Comparison of ENCODE assay signal across 18 mouse cellular contexts in the genomic region with DNA sequence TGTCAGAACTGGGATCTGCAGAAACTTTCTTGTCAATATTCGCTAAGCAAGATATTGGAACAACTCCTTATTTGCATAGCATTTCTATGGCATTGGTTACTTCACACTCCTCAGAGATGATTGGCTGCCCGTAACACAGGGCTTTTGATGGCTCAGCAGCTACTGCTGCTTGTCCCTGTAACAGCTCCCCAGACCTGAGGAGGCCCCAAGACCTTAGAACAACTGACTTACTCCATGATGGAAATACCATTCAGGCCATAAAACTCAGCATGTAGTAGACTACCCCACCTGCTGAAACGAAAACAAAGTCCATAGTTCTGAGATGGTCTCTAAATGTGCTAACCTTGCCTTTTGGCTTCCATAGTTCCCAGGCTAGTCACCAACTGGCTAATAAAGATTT.
"Had no signal": no experiment of that assay in that cellular context is flagged by ENCODE, and none has a peak within 500 bp of the region (broad histone marks: within the 10 kb centered on the region; RNA-seq: fewer than 3 reads in every experiment).

No protein-coding gene starts in this region.

- H3K27ac ChIP-seq: kidney, embryonic 15.5 days; limb, embryonic 12.5 days; limb, embryonic 15.5 days; liver, embryonic 14.5 days; macrophage; midbrain, embryonic 12.5 days; midbrain, embryonic 15.5 days; neural tube, embryonic 12.5 days; neural tube, embryonic 15.5 days had no signal

- H3K4me2 ChIP-seq: kidney, embryonic 15.5 days; limb, embryonic 12.5 days; limb, embryonic 15.5 days; liver, embryonic 11.5 days; lung, embryonic 14.5 days; midbrain, embryonic 12.5 days; midbrain, embryonic 15.5 days; neural tube, embryonic 12.5 days; neural tube, embryonic 15.5 days had no signal

- H3K36me3 ChIP-seq: kidney, embryonic 15.5 days; limb, embryonic 12.5 days; limb, embryonic 15.5 days; midbrain, embryonic 12.5 days; midbrain, embryonic 15.5 days; neural tube, embryonic 12.5 days; neural tube, embryonic 15.5 days had no signal

- ATAC-seq: liver, postnatal 0 days; lung, postnatal 0 days; midbrain, embryonic 15.5 days had no signal

- H3K4me3 ChIP-seq: kidney, embryonic 15.5 days; limb, embryonic 12.5 days; limb, embryonic 15.5 days; midbrain, embryonic 12.5 days; midbrain, embryonic 15.5 days; neural tube, embryonic 12.5 days; neural tube, embryonic 15.5 days had no signal

- H3K4me1 ChIP-seq: kidney, embryonic 15.5 days; limb, embryonic 12.5 days; limb, embryonic 15.5 days; midbrain, embryonic 15.5 days; neural tube, embryonic 12.5 days; neural tube, embryonic 15.5 days had no signal

- H3K9me3 ChIP-seq: kidney, embryonic 15.5 days; limb, embryonic 12.5 days; limb, embryonic 15.5 days; midbrain, embryonic 12.5 days; midbrain, embryonic 15.5 days; neural tube, embryonic 12.5 days; neural tube, embryonic 15.5 days had no signal

- DNase-seq: kidney, postnatal 10 days; left cerebral cortex, postnatal 4 days; liver, postnatal 0 days; lung, embryonic 14.5 days; right cerebral cortex, postnatal 4 days; thymus, adult 18-20 months; thymus, postnatal 36 days had no signal

- H3K9ac ChIP-seq: kidney, embryonic 15.5 days; limb, embryonic 12.5 days; limb, embryonic 15.5 days; liver, embryonic 14.5 days; liver, postnatal 0 days; lung, embryonic 14.5 days; midbrain, embryonic 12.5 days; midbrain, embryonic 15.5 days; neural tube, embryonic 12.5 days; neural tube, embryonic 15.5 days had no signal

- H3K27me3 ChIP-seq: kidney, embryonic 15.5 days; limb, embryonic 12.5 days; limb, embryonic 15.5 days; midbrain, embryonic 12.5 days; midbrain, embryonic 15.5 days; neural tube, embryonic 12.5 days; neural tube, embryonic 15.5 days had no signal
